Mouse (Mus musculus) embryo, embryonic 11 days (tissue): ENCODE measurements around the gene Vegfa.

ENCODE experiments used
- DNase-seq: peaks from one replicate; pipeline ENCODE4 v3.0.0-alpha.2; 2015

The Vegfa gene

GRCm38 (mm10) chr17:46025207-46025606, 7.0 kb downstream of the Vegfa start:
- no peak for DNase-seq

DNA sequence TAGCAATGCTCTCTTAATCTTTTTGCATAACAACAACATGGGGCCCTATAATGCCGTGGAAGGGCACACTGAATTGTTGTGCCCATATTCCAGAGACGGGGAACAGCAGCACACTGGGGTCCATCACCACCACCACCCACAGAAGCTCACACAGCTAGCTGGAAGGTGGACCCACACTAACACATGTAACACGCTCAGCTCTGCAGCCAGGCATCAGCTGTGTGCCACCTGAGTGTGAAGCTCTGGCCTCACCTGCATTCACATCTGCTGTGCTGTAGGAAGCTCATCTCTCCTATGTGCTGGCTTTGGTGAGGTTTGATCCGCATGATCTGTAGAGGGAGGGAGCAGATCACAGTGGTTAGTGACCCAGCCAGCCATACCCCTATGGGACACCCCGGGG, 8.0 kb downstream of the Vegfa start:
- no peak for DNase-seq

- DNase-seq: no peak
Observed at GRCm38 (mm10) chr17:46023572-46023971, 8.6 kb downstream of the Vegfa start.

GRCm38 (mm10) chr17:46022934-46023333, 9.2 kb downstream of the Vegfa start:
- DNase-seq: no peak

DNA sequence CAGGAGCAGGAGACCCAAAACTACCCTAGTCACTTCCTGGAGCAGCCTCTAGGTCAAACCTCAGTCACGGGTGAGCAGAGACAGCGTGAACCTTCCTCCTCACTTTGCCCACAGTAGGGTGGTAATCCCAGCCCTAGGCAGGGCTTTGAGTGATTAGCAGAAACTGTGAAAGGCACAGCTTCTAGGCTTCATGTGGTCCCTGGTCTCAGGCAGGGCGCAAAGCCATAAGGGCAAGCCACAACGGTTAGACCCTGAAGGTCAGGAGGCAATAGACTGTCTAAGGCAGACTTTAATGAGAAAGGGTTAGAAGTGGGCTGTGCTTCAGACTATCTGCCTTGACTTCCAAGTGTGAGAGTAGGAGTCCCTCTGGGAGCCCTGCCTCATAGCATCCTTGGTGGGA, 9.7 kb downstream of the Vegfa start:
- DNase-seq: no peak

GRCm38 (mm10) chr17:46021760-46022159, 10.4 kb downstream of the Vegfa start:
- DNase-seq: no peak

DNA sequence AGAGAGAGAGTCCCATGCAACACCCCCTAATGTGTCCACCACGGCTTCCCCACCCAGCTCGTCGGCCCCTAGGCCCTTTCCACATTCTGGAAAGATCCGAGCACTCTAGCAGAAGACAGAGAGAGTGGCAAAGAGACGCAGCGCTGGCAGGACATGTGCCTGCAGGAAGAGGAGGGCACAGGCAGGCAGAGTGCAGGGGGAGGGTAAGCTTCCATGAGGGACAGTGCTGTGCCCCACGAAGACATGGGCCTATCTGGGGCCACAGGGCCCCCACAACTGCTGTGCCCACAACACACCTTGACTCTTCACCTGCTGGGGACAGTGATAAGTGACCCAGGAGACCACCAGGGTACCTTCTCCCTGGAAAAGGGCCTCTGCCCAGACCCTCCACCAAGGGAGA, 11.0 kb downstream of the Vegfa start:
- no peak for DNase-seq

DNA sequence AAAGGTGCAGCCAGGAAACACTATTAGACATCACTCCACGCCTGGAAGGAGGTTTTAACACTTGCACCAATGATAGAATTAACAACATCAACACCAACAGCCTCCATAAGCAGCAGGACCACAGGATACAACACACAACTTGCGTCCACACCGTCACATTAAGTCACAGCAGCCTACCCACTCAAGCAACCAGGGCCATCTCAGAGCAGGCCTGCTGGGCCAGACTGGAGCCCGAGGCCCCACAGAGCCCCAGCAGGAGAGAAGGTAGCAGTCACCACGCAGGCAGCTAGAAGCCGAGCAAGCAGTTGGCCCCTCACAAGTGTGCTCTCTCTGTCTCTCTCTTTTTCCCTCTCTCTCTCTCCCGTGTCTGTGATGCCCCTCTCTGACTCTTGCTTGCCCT, 11.6 kb downstream of the Vegfa start:
- no peak for DNase-seq

- no peak for DNase-seq
Observed at GRCm38 (mm10) chr17:46018736-46019004, 13.5 kb downstream of the Vegfa start.

DNA sequence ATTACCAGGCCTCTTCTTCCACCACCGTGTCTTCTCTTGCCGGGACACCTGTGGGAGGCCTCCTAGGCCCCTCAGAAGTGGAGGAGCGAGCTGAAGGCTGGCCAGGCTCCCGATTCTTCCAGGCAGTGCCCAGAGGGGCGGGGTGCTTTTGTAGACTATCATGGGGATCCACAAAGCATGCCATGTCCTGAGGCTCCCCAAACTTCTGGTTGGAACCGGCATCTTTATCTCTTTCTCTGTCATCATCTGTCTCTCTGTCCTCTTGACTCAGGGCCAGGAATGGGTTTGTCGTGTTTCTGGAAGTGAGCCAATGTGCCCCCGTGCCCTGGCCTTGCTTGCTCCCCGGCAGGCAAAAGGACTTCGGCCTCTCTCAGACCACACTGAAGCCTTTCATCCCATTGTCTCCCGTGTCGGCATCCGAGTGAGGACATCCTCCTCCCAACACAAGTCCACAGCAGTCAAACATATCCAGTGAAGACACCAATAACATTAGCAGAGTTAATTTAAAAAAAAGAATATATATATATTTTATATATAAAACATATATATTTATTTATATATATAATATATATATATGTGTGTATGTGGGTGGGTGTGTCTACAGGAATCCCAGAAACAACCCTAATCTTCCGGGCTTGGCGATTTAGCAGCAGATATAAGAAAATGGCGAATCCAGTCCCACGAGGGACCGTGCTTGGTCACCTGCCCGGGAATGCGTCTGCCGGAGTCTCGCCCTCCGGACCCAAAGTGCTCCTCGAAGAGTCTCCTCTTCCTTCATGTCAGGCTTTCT, 14.0 kb downstream of the Vegfa start:
- no peak for DNase-seq

DNA sequence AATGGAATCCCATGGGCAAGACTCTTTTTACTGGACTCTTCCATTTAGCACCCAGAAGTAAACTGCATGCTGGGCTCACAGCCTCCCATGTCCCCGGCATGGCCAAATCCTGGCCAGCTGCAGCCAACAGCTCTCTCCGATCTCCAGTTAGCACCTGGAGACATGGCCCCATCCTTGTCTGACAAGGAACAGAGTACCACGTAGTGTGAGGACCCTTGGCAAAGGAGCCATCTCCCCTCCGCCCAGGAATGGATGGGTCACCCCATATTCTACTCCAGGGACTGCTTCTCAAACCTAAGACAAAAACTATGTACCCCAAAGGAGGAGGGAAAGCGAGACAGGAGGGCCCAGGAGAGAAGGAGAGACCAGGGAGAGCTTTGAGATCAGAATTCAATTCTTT, 15.6 kb downstream of the Vegfa start:
- no peak for DNase-seq

DNA sequence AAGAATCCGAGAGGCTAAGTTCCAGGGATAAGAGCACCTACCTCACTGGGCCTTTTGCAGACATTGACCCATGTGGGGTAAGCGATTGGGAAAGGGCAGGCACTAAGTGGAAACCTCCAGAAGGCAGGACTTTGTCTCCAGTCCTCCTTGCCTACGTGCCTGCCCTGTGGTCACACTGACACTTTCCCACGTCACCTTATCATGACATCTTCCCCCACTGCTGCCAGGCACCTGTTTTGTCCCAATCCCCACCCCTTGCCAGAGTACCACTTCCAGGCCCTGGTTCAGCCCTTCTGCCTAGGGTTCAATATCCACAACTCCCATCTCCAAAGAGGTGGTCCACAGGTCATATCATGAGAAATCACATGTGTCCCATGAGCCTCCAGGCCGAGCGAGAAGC, 16.2 kb downstream of the Vegfa start:
- DNase-seq: no peak

GRCm38 (mm10) chr17:46014935-46015334, 17.2 kb downstream of the Vegfa start:
- no peak for DNase-seq

DNA sequence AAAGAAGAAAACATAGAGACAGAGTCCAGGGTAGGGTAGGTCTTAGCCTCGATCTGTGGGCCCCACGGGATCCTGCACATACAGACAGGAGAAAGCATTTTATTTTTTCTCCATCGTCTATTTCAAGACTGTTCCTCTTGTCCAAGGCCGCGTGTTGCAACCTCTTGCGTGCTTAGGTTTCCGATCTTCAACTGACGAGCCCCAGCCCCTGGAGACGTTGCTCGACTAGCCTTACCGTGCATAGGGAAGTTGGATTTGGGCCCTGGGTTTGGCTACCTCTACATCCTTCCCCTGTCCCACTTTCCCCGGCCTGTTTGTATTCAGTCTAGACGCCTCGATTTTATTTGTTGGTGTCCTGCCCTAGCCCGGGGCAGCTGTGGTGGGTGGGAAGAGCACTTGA, 18.6 kb downstream of the Vegfa start:
- no peak for DNase-seq

DNA sequence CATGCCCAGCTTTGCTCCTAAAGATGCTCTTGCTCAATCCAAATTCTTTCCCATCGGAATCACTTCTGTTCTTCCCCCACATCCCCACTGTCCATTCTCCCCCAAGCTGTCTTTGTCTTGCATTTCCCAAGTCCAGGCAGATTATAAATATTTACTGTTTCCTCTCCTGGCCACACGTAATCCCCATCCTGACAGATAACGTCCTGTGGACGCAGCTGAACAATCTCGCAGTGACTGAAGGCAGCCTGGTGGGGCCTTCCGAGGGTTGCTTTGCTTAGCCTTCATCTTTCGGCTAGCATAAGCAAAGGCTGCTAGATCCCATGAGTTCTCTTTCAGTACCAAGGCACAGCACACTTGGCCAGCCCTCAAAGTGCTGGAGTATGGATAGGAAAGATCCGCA, 20.0 kb downstream of the Vegfa start:
- no peak for DNase-seq

DNA sequence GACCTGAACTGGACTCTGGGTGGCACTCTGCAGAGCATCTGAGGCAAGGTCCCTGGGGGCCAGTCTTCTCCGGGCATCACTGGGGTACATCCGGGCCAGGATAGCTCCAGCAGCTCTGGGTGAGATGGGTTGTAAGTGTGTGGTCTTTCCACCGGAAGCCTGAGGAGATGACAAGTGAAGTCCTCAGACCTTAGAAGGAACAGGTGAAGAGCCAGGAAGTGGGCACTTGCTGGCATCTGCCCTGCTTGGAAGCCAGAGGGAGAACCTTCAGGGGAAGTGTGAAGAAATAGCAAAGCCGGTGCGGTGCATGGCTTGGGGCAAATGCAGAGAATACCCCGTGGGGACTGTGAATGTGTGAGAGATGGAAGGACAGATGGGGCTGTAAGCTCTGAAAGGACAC, 21.7 kb downstream of the Vegfa start:
- DNase-seq: no peak

DNA sequence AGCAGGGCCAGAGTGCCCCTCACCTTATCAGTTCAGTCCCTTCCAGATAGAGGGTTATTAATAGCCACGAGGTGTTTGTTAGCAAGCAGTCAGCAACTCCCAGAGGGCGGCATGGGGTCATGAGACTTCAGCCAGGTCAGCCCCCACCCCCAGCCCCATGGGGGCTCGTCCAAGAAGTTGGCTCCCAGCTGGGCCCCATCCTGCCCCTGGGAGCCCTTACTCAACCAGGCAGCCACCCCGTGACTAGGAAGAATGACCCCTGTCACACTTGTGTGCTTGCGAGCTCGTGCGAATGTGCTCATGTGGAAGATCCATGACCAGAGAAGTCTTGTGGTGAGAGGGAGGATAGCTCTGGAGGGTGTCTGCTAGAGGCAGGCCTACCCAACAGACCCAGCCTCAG, 23.0 kb downstream of the Vegfa start:
- DNase-seq: no peak

DNA sequence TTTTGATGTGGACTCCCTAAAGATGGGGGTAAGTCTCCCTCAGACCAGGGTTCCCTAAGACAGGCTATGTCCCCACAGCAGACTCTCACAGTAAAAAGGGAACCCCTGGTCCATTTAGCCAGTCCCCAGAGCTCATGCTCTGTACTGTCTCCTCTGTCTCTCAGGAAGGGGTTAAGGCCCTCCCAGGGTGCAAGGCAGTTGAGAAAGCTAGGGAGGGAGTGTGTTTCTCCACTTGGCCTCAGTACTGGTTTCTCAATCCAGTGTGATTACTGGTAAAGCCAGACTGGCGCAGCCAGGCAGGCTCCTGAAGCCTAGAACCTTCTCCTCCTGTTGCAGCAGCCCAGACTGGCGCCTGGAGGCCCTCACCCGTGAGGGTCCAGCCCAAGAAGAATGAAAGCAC, 26.7 kb downstream of the Vegfa start:
- DNase-seq: no peak

GRCm38 (mm10) chr17:46004482-46004881, 27.7 kb downstream of the Vegfa start:
- DNase-seq: no peak

DNA sequence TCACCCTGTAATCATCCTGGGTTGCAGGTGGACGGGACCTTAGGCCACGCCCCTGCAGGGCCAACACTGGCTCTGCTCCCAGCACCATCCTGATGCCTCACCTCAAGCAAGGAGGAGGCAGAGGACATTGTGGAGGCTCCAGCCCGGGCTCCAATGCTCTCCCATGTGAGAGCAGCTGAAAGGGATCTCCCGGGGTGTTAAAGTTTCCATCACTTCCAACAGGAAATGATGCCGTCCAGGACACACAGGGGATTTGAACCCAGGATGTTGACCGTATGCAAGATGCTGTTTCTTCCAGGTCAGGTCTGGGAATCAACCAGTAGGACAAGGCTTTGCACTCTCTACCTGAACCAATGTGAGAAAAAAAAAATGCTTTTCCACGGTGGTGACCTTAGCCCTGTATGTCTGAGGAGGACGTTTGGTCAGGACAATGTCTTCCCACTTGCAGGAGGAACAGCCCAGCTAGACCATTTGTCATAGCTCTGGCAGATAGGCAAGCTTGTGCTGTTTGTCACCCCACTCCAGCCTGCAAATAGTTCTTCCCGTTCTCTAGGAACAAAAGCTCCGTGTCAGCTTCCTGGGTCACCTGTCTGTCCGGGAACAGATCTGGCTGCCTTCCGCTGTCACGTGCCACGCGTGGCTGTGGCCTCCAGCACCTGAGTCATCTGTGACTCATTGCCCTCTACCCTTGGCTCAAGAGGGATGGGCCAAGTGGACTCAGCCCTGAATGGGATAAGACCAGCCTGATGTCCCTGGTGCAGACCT, 28.3 kb downstream of the Vegfa start:
- DNase-seq: no peak

DNA sequence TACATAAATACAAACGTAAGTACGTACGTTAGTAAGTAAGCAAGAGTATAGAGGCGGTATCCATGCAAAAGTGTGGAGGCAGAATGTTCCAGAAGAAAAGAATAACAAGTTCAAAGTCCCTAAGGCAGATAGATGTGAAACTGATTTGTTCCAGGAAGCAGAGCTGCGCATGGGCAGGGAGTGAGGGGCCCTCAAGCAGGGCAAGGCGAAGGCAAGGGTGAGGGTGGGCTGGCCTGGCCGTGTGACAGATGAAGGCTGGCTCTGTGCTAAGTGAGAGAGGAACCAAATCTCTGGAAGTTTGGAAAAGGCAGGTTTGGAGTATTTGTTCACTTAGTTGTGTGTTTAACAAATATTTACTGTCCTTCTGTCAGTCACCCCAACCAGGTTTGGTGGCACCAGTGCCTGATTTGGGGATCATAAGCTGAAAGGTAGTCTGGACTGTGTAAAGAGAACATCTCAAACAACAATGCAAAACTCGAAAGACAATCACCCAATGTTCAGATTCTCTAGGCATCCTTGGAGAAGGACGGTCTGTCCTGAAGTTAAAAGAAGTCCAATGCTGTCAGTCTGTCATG, 32.7 kb downstream of the Vegfa start:
- DNase-seq: no peak

DNA sequence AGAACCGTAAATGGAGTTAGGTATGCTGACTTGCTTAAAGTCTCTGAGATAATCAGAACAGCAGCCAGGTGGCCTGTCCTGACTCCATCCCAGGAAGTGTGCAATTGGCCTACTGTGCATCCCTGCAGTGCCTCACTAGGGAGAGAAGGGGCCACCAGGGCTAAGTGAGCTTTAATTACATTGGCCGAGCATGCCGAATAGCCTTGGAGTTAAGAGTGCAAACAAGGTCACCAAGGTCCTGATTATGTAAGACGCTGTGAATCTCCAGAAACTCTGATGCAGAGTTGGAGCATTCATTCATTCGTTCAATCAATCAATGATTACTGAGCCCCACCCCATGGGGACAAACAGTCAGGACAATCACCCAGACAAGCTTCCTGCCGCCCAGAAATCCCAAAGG, 33.8 kb downstream of the Vegfa start:
- DNase-seq: no peak

GRCm38 (mm10) chr17:45996921-45997444, 35.2 kb downstream of the Vegfa start:
- no peak for DNase-seq

GRCm38 (mm10) chr17:45994281-45994817, 37.8 kb downstream of the Vegfa start:
- no peak for DNase-seq
